Mouse (Mus musculus) gastrocnemius, adult 2 months (tissue): Measurements from ENCODE around the gene Cend1. TPM values are rescaled to one million over a fixed set of nuclear protein-coding genes. Genes with fewer than 3 reads are reported as not detected.

Source experiments
- DNase-seq: peaks from one replicate; pipeline ENCODE4 v3.0.0; 2022
- H3K27ac ChIP-seq: fragments of 200-600 bp; 2 replicates; pipeline ENCODE4 v1.8.1; 2022; ENCODE audit warnings: mild to moderate bottlenecking
- H3K4me3 ChIP-seq: fragments of 200-600 bp; 2 replicates; pipeline ENCODE4 v1.8.1; 2022; ENCODE audit warnings: mild to moderate bottlenecking, moderate library complexity
- CTCF ChIP-seq: fragments of 200-600 bp; IDR thresholded peaks from 2 replicates; pipeline ENCODE4 v1.8.1; 2022; ENCODE audit warnings: antibody characterized with exemption, mild to moderate bottlenecking, moderate library complexity
- intact Hi-C: fragments of 180-260 bp; cut with DNase I; formaldehyde crosslinking; loops from one replicate; pipeline ENCODE4 v1.15.1; 2025
- total RNA-seq, 2 experiments: library from RNA; stranded (reverse); gene quantifications; 2 replicates each; pipeline ENCODE4 v1.2.3; 2021

Gene Cend1
- total RNA-seq, 2 experiments from 2014 or later = 0.28 to 0.31 TPM

DNA sequence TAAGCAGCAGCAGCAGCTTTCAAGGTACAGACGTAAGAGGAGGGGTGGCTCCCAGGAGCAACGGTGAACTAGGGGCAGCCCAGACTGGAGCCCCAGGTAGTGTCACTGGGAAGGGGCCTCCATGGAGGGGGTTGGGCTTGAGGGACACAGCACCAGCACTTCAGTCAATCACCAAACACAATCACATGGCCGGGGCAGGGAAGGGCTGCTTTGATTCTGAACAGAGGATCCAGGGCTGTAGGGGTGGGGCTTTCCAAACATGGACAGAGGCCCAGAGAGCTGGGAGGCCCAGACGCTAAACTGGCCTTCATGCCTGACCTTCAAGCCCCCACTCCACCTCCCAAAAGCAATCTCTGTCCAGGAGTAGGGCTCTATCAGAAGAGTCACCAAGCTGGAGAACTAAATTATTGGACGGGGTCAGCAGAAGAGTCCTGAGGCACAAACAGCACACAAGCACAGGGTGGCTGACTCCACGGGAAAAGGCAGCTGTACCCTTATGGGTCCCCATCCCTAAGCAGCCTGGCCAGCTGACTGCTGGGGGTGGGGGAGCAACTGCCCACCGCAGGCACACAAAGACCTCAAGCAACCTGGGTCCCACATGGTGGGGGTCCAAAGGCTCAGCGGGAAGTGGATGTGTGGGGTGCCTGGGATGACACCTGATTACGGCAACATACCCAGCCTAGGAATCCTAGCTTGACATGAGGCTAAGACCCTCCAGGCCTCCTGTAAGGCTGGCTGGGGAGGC is 721 bp upstream of the Cend1 start:
- intact Hi-C loops = no loop called here
- no peak for DNase-seq
- Histone ChIP-seq H3K4me3 (no peak overlapping the region), H3K27ac (no peak overlapping the region)
- TF ChIP-seq CTCF = no peak

DNA sequence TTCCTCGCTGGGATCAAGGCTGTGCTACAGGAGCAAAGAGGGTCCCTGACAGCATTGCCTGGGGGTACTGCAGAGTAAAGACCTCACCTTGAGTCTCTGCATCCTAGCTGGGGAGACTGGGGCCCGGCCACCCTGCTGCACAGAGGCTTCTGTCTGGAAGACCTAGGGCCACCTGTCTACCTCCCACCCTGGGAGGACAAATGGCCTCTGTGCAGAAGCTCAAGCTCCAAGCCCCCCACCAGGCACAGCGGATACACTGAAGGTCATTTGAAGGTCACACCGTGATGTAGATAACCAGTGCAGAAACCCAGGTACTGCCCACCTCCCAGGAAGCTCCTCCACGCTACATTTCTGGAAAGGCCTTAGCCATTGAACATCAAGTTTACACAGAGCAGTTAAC is 590 bp downstream of the Cend1 start:
- Histone ChIP-seq H3K4me3 (peak overlapping the region; percentile 46; the same call in 1 of the 2 replicates), H3K27ac (no peak overlapping the region)
- TF ChIP-seq CTCF = no peak
- intact Hi-C loops = no loop called here
- no peak for DNase-seq

DNA sequence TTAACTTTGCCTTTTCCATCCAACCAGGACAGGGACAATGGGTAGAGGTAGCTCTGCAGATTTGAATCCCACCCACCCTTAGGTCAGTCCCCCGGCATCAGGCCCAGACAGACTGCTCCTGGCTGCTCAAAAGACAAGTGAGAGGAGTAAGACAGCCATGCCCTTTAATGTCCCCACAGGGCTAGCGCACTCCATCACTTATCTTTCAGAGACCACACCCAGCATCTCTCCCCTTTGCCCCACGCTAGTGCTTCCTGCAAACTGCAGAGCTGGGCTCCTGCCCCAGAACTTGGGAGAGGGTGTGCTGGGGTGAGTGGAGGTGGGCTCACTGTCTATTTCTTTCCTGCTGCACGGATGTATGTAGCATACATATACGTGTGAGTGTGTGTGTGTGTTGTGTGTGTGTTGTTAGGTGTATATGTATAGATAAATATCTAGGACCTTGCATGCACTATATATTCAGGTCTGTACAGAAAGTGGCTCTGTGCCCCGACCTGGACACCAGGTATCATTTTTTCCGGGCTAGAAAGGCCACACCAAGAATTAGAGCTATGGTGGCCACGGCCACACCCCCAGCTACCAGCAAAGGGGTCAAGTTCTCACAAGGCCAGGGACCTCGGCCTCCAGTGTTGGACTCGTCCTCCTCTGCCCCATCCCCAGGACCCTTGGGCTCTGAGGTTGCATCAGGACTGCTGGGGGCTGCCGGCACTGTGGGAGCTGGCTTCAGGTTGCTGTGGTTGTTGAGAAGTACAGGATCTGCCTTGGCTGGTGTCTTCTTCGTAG is 2.2 kb downstream of the Cend1 start:
- H3K4me3 ChIP-seq = no peak overlapping the region
- intact Hi-C loops = no loop called here
- no peak for TF ChIP-seq CTCF
- no peak overlapping the region for H3K27ac ChIP-seq
- DNase-seq = no peak

DNA sequence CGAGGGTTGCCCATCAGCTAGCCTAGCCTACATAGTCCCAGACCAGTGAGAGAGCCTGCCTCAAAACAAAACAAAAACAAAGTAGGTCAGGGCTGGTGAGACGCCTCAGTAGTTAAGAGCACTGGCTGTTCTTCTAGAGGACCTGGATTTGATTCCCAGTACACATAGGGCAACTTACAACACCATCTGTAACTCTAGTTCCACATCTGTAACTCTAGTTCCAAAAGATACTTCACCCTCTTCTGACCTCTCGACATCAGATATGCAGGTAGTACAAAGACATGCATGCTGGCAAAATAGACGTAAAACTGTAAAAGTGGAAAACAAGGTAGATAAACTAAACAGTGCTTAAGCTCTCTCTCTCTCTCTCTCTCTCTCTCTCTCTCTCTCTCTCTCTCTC is 5.5 kb downstream of the Cend1 start:
- Histone ChIP-seq H3K27ac (no peak overlapping the region; the same call in 1 of the 2 replicates), H3K4me3 (no peak overlapping the region)
- DNase-seq = no peak
- no peak for TF ChIP-seq CTCF
- intact Hi-C loops = no loop called here

DNA sequence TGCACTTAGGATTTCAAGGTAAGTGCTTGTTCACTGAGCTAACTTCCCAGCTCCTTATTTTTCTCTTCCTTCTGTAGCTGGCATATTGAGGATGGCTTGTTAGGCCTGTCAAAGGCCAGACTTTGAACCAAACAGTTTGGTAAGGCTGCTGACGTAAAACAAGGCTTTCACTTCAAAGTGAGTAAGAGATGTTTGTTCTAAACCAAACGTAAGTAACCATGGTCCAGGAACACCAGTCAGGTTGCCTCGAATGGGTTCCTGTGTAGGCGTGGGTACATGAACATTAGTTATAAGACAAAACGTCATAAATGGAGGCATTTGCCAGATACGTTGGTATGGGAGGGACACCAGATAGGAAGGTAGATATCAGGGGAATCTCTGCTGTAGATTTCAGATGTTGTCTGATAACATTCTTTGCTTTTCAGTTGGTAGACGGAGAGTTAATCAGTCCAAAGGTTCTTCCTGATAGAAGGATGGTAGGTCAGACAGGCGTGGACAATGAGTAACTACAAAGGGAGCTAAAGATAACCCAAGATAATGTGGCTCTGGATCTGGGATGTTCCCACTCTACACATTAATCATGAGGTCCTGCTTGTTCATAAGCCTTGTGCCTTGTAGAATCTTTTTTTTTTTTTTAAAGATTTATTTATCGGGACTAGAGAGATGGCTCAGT is 9.1 kb downstream of the Cend1 start:
- H3K27ac ChIP-seq = no peak overlapping the region
- no peak overlapping the region for H3K4me3 ChIP-seq
- no peak for TF ChIP-seq CTCF
- intact Hi-C loops = no loop called here
- DNase-seq = no peak

DNA sequence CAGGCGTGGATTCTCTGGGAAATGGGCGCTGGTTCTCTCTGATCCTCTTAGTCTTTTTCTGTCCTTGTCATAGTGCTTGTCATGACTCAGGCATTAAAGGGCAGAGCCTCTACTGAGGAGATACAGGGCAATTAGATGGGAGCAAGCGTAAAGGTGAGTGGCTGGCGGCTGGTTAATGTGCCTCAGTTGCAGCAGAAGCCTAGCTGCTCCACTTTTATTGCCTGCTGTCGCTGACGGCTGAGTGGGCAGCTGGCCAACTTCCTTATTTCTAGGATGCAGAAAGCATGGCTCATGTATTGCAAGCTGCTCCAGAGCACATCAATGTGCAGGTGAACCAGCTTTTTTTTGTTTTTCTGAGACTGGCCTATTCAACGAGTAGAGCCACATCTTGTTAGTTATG is 10.3 kb downstream of the Cend1 start:
- Histone ChIP-seq H3K27ac (no peak overlapping the region), H3K4me3 (no peak overlapping the region)
- TF ChIP-seq CTCF = no peak
- intact Hi-C loops = no loop called here
- no peak for DNase-seq

DNA sequence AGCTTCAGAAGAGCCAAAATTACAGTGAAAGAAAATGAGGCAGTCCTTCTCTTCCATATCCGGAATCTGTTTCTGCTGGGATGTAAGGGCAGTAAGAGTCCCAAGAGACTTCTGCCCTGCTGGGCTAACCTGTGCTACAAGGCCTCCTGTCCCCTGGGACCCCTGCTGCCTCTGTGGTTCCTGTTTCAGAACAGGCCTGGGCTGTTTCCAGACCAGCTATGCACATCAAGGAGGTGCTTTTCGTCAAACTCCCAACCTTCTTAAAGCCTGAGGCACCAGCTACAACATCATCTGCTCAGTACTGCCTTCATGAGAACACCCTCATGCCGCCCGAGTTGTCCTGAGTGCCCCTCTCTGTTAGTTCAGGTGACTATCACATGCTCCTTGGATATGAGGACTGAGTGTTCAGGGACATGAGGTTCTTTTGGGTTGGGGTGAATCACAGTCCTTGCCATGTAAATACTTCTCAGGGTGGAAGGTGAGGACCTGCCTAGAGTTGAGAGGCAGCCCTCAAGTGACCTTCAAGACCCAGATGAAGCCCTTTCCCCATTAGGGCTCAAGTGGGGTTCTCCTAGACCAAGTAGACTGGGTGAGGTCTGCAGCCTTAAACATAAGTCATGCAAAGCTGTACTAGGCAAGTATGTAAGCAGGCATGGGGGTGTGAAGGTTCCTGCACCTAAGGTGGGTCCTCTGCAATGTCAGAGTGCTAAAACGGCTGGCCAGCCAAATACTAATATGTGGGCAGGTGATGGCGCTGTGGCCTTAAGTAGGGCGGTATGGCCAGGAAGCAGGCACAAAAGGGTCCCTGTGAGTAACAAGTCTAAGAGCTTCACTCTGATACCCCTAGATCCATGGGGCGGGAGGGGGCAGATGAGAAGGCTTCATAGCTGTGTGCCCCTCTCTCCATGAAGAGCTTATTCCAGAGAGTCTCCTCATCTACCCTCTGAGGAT is 11.3 kb downstream of the Cend1 start:
- H3K4me3 ChIP-seq = no peak overlapping the region
- no peak overlapping the region for H3K27ac ChIP-seq
- TF ChIP-seq CTCF = no peak; the same call in 1 of the 2 replicates
- no peak for DNase-seq
- intact Hi-C loops = no loop called here

DNA sequence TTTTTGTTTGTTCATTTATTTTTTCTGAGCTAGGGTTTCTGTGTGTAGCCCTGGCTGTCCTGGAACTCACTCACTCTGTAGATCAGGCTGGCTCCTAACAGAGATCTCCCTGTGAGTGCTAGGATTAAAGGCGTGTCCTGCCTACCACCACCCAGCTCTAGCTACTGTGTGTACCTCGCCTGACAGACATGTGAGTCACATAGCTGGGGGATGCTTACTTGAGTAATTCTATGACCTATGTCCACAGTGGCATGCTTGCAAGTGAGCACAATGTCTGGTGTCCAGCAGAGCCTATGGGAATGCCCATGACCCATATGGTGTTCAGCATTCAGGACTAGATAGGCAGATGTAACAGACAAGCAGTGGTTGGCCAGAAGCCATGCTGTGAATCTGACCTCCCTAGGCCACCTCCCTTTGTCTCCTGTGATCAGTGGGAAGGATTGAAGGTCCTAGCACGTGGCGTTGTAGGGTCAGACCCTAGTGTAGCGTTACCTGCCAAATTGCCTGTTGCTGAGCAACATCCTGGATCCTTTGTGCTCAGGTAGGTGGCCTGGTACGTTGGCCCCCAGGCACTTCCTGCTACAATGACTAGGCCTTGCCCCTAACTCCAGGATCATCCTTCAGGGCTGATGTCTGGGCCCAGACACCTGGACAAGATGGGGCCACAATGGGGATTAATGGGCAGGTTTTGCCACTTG is 13.0 kb downstream of the Cend1 start:
- intact Hi-C loops = no loop called here
- Histone ChIP-seq H3K4me3 (no peak overlapping the region), H3K27ac (no peak overlapping the region)
- TF ChIP-seq CTCF = no peak
- DNase-seq = no peak

DNA sequence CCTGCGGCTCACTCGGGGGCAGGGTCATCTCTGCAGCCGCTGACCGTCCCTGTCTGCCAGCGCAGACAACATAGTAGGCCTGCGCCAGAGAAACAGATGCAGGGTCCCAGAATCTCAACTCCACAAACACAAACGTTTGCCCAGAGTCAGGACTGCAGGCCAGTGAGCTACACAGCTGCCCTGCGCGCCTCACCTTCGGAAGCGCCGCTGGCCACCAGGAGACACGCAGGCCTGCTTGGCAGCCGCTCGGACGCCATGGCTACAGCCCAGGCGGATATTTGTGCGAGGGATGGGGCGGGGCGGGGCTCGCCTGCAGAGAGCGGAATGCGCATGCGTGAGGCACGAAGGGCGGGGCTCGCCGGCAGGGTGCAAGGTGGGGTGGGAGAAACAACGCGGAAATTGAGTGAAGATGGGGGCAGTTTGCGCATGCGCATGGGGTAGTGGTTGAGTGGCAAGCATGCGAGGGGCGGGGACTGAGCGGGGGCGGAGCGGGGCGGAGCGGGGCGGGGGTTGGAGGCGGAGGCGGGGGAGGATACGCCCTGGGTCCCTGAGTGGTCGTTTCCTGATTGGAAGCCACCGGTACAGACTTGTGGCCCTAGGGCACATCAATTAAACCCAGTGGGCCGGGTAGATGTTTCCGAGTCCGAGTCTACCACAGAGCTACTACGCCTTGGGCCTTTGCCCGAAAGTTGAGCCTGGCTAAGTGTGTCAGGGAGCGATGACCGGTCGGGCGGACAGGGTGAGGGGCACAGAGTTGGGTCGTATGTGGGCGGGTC is 15.3 kb downstream of the Cend1 start, which contains the start of gene Gatd1:
Gene Gatd1 (minus strand): TSS at position 328 of the 776 bp plus-strand sequence.
- peak within 1 kb of the TSS; percentile 93 for H3K27ac ChIP-seq
- H3K4me3 ChIP-seq = peak within 1 kb of the TSS; percentile 82
- DNase-seq = peak; percentile 100
- intact Hi-C loops = loop anchor here (5.0 kb wide), 1 partner anchor 43 kb away; the partner anchor contains the start of gene Pnpla2
- TF ChIP-seq CTCF = peak; percentile 30

DNA sequence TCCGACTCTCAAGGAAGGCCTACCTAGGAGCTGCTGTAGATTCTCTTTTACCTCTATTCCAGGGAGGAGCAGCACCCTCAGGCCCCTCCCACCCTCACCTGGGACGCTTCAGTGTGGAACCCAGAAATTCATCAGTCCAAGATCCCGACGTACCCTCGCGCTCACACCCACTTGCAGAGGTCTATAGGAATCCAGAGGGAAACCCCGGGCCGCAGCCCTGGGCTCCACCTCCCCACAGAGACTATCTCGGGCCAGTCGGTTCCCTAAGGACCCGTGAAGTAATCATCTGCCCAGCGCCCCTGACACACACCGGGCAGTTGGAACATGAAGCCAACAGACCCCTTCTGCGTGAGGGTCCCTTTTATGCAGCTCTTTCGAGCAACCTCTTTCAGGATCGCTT is 16.0 kb downstream of the Cend1 start:
- Histone ChIP-seq H3K4me3 (peak overlapping the region; percentile 82), H3K27ac (peak overlapping the region; percentile 93)
- no peak for DNase-seq
- intact Hi-C loops = loop anchor here (5.0 kb wide), 1 partner anchor 44 kb away; the partner anchor contains the start of gene Pnpla2
- TF ChIP-seq CTCF = no peak

DNA sequence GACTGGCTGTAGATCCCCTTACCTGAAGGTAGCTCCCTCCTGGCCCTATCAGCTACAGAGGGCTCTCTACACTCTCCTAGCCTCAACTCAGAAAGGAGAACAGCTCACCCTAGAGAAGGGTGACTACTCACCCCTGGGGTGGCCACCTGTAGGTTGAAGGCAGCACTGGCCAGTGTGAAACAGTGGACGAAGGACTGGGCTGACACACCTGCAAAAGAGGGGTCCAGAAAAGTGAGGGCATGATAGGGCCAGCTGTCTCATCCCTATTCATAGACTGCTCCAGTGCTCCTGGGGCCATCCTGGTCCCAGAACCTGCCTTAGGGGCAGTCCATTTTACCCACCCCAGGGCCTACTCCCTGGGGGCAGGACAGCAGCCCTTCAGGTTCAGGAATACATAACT is 17.6 kb downstream of the Cend1 start:
- no peak for DNase-seq

More for the DNA sequence above, 17.6 kb downstream of the Cend1 start:
- Histone ChIP-seq H3K4me3 (no peak overlapping the region), H3K27ac (no peak overlapping the region)
- intact Hi-C loops = loop anchor here (5.0 kb wide), 1 partner anchor 46 kb away; the partner anchor contains the start of gene Pnpla2
- TF ChIP-seq CTCF = no peak
